Mouse (Mus musculus): ENCODE measurements at regions not wholly inside any gene's neighbourhood (a gene's known extent, or its start where the extent isn't known, plus 50 kb on each side); places are given as distances from the start of the nearest gene placed in this dataset.

DNA sequence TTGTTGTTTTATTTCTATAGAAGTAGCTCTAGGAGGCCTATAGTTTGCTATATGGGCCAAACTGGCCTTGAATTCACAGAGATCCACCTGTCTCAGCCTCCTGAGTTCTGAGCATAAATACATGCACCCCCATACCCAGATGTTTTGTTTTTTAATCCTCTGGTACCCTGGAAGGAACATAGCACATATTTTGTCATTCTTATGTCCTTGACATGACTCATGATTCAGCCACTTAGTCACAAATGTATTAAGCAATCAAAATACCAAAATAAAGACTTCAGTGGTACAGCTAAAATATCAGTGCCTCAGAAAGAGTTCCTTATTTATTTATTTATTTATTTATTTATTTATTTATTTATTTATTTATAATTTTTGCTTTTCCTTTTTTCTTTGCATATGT is 1428.3 kb downstream of the Gsdmc2 start:
- DNase-seq (ENCODE audit: low spot score): no peak

DNA sequence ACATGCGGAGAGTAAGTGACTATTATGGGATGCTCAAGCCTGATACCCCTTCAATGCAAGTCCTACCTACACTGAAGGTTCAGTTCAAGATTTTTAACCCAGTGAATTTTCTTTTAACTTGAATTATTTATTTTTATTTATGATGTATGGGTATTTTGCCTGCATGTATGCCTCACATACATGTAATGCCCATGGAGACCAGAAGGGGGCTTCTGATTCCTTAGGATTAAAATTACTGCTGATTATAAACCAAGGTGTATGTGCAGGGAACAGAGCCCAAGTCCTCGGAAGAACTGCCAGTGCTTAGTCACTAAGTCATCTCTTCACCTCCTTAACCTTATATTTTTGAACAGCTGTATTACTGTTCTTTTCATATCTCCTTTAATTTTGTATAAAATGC is 1431.3 kb downstream of the Gsdmc2 start:
- DNase-seq (ENCODE audit: low spot score): no peak

DNA sequence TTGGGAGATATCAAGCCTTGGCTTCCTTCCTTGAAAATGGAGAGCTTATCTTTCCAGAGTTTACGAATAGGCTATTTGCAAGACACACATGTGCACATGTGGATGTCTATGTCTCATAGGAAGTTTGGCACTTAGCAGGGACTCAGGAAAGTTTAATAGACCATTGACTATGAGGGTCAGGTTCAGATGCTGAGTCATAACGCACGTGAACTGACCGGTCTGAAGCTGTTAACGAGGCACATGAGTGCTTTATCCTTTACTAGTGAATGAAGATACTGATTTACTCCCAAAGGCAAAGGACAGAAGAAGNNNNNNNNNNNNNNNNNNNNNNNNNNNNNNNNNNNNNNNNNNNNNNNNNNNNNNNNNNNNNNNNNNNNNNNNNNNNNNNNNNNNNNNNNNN is 1442.8 kb downstream of the Gsdmc2 start:
- DNase-seq (ENCODE audit: low spot score): no peak

DNA sequence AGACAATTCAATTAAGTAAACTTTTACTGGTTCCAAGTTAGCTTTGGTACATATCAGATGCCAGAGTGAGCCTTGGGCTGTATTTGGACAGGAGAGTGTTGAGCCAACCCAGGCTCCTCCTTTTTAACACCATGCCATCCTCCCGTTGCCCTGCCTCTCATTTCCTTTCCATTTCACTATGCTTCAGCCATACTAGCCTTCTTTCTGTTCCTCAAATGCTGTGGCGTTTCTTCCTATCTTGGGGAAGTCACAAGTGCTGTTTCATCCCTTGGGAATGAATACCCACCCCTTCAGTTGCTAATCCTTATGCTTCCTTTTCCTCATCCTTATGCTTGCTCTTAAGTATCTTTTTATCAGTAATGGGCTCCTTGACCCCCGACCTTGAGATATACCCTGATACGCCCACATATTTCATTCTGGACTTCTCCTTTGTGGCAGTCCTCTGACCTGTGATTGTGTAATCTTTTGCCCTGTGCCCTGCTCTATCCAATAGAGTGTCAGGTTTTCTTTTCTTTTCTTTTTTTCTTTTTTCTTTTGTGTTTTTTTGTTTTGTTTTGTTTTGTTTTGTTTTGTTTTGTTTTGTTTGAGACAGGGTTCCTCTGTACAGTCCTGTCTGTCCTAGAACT is 1443.9 kb downstream of the Gsdmc2 start:
- DNase-seq (ENCODE audit: low spot score): no peak

DNA sequence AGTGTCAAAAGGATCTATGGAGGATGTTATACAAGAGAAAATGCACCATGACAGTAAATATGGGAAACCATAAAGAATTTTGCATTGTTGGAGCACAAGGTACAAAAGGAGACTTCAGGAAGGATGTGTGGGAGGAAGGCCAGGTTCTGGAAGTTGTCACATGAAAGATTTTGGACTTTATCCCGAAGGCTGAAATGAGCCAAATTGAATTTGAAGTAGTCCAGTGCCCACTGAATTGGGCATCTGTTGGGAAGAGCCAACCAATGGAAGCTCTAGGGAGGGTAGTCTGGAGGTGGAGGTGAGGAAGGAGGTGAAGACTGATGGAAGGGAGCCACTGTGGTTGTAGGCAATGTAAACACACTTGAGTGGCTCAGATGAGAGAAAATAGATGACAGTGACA is 1445.6 kb downstream of the Gsdmc2 start:
- DNase-seq (ENCODE audit: low spot score): no peak

DNA sequence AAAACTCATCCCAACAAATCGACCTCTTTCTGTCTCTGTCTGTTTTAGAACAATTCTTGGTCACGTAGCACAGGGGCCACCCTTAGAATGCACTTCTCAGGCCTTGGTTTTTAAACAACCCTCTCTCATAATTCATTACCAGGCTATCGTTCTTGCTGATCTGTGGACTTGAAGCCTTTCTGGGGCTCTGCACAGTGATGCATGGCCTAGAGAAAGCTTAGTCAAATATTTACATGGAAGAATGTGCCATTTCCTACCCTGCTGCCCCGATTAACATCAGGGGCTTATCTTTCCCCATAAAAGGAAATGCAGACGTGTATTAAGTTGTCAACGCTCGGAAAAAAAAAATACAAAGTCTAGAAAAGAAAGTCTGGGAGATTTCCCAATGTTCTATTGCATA is 1448.0 kb downstream of the Gsdmc2 start:
- DNase-seq (ENCODE audit: low spot score): no peak

DNA sequence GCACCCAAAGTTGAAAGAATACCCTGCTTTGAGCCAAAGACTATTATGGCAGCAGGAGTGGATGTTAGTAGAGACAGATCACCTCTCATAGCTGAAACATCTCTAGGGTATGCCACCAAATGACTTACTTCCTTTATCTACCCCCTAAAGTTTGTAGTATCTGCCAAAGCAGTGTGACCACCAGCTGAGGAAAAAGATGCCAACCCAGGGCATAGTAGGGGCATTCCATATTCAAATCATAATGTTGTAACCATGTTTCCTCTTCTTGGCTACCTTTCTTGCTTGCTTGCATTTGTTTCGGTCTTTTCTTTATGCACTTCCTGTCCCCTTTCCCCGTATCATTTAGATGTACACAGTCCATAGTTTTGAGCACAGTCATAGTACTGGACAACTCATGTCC is 1449.6 kb downstream of the Gsdmc2 start:
- DNase-seq (ENCODE audit: low spot score): no peak

DNA sequence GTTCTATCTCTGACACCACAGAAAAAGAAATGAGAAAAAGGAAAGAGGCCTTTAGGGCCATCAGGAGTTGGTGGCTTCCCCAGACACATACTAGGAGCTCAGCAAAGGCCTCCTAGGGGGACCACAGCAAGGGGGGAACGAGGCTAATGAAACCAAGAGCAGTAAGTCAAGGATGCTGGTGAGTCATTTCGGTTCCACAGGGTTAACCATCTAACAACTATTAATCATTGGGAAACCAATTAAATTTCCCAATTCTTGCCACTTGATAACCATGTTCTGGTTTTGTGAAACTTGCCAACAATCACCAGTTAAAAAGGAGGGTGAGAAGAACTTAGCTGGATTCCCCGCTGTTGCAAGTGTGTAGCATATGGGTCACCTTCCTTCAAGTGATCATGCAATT is 1451.6 kb downstream of the Gsdmc2 start:
- no peak for DNase-seq (ENCODE audit: low spot score)

DNA sequence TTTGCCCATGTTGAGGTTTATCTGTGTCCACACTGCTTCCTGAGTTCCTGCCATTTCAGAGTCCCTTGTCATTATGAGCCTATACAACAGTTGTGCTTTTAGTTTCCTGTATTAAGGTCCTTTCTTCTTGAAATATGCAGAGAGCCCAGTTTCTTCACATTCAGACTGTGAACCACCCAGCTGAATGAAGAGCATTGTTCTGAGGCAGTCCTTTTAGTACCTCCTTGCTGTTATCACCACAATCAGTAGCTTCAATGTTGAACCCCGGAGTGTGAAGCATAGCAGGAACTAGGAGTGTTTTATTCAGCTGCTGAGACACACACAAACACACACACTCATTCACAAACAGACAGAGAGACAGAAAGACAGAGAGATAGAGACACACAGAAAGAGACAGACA is 1452.1 kb downstream of the Gsdmc2 start:
- no peak for DNase-seq (ENCODE audit: low spot score)

DNA sequence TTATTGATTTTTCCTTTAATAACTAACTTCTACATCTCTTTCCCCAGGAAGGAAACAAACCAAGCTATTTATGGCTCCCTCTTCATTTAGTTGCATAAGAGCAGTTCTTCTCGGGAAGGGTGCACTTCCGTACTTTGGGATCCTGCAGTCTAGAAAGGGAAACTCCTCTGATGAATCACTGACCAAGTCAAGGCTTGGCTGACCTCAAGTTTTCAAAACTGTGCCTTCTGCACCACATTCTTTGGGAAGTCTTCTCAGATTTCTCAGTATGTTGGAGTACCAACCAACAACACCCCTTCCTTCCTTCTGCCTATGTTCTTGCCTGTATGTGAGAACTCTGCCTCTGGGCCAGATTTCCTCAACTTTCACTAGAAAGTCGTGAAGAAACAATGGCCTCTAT is 1452.6 kb downstream of the Gsdmc2 start:
- no peak for DNase-seq (ENCODE audit: low spot score)

DNA sequence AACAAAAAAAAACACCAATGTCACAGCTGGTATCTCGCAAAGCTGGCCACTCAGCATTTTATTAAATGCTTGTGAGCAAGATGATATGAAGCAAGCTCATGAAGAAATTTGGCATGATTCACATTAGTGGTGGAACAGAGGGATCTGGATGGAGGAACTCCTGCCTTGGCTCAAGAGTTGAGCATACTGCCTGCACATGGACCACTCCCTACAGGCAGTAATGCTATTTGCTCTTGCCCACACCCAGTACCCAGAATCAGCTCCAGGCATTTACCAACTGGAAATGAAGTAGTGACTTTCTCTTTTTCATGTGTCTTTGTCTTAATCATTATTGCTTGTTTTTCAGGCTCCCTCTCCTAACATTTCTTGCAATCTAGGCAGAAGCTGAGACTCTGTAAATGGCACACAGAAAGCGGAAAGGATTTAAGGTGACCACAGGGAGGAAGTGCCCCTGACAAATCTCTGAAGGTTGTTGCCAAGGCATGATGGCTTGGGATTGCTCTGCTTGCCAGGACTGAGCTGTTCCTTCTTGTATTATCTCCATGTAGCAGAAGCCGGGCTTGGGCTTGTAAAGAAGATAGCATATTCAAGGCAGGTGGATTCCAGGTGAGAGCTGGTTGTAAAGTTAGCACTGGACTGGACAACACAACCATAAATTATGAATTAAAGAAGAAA is 1455.4 kb downstream of the Gsdmc2 start:
- DNase-seq (ENCODE audit: low spot score): no peak

DNA sequence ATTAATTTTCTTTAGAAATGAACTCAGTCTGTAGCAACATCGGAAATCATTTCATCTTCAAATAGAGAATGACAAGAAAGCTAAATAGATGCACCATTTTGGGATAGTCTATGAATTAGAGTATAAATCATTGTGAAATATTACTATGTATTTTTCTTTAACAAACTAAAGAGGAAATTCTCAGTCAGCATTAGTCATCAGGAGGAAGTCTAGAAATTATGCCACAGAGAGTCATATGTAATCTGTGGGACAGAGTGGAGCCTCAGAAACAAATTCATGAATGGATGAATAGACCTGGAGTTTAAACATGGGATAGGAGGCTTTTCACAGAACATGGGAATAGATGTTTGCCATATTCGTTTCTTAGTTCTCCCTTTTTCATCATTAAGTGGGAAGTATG is 1459.4 kb upstream of the A1bg start:
- no peak for DNase-seq (ENCODE audit: low spot score)

DNA sequence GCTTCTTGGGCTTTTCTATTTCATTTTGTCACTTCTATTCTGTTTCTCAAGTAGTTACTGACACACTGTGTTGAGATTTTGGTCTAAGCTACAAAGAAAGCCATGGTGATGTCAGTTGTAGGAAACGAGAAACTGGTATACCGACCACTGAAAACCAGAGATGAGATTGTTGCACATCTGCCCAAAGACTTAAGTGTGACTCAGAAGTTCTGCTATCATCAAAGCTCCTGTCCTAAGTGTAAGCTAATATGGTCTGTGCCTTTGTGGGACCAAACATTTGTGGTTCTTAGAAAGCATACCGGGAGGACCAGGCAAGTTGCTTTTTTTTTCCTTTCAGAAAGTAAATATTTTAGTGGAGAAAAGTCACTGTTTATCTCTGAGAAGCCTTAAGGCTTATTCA is 1451.8 kb upstream of the A1bg start:
- DNase-seq (ENCODE audit: low spot score): no peak

DNA sequence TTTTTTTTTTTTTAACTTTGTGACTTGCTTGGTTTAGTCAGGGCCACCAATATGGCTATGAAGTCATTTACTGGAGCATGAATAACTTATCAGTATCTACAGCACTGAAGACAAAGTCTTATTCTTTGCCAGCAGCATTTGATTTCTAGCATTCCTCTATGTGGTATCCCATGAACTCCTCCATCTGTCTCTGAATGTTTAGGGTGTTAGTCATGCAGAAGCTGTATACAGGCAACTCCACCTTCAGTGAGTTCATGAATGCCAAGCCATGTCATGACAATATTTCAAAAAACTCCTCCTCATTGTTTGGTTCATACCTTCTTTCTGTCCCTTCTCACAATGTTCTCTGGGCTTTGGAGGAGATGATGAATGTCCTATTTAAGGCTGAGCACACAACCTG is 1438.4 kb upstream of the A1bg start:
- DNase-seq (ENCODE audit: low spot score): no peak

DNA sequence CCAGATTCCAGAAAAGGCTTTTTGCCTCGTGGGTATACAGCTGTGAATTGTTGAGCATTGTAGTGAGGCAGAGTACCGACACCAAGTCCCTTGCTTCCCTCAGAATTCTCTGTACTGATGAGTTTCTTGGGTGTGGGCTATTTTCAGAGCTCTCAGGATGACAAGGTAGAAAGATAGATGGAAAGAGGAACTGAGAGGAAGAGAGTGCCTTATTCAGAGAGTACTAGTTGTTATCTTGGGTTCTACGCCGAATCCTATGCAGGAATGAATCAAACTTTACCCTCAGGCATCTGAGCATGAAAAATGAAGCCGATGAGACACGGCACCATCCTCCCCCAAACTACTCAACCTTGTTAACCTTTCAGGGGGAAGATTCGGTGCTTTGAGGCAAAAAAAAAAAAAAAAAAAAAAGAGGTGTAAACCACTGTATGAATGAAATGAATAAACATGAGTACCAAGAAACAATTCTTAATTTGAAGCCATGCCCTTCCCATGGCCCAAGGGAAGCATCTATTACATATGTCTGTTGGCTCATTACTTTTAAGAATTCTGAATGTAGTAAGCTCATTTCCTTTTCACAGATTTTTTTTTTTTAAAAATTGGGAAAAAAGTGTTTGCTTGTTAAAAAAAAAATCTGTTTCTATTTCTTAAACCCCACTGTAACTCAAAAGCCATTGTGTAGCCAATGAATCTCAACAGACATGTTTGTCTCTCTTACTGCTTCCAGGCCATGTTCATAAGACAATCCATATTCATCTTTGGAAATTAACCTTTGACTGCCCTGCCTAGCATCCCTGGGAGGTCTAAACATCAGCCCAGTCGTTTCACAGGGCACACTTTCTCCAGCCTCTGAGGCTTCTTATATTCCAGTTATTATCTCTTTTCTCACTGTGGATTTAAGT is 1435.8 kb upstream of the A1bg start:
- DNase-seq (ENCODE audit: low spot score): no peak

DNA sequence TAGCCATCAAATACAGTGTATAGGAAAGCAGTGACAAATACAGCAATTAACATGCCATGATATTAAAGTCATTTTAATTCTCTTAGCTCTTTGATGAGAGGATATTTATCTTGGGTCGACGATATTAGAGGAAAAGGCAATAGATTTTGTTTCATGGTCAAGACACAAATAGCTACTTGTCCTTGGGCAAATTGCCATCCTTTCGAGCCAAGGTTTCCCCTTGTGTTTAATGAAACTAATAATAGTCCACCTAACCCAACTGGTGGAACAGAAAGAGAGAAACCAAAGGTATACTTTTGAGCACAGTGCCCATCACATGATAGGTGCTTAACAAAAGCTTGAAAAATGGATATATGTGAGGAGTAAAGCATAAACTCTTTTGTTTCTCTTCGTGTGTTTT is 1431.0 kb upstream of the A1bg start:
- no peak for DNase-seq (ENCODE audit: low spot score)

DNA sequence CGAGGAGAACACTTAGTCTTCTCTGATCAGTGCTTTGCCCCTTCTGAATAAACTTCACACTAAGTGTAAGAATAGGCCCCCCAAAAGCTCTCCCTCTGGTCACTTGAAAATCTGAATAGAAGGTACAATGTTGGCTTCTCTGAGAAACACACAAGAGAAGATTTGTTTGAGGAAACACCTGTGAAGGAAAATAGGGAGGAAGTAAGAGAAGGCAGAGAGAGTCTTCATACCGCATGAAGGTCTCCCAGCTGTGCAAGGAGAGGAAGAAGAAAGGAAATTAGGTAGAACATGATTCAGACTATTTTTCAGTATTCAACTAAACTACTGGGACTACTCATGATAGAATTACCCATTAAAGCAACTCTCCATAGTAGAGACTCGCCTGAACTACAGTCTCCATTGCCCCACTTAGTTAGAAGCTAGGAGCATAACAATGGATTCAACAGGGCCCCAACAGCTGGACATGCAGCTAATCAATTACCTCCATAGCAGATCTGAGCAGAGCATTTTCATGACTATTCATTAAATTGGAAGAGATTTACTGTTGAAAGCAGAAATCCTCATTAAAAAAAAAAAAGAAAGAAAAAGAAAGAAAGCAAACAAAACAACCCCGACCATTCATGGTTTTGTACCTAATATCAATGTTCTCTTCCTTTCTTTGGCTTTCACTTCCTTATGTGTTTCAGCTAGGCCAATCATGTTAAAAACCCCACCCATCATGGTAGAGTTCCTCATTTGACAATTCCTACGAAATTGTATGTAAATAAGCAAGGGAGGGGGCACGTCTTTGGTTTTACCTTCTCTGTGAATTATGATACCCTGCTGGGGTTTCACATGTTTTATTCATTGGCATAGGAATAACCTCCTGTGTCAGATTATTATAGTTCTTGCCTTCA is 1428.3 kb upstream of the A1bg start:
- no peak for DNase-seq (ENCODE audit: low spot score)

DNA sequence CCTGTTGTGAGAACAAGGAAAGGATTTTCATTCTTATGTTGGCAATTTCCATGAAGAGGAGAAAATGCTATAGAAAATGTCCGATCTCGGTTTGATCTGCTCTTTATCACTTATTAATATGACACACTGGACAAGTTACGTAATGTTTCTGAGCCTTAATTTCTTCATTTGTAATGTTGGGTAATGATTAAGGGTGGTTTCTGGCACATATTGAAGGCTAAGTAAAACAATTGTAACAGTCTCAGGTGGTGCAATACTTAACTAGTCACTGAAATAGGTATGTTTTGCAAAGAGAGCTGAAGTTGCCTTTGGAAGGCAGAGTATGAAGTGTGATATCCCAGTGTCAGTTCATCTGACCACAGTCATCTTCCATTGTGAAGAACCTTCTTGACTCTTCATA is 1427.2 kb upstream of the A1bg start:
- DNase-seq (ENCODE audit: low spot score): no peak

DNA sequence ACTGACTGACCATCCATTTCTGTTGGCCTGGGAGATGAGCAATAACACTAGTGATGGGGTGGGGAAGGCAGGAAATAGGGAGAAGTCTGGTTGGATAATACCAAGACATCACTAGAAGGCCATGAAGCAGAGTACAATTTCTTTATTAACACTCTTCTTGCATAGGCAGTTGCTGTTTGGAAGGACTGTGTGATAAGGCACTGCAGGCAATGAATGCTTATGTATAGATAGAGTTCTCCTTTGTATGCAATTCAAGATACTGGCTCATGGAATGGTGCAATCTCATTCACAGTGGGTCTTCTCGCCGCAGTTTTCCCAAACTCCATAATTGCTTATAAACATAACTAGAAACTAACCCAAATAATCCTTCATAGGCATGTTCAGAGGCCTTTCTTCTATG is 1426.1 kb upstream of the A1bg start:
- no peak for DNase-seq (ENCODE audit: low spot score)

DNA sequence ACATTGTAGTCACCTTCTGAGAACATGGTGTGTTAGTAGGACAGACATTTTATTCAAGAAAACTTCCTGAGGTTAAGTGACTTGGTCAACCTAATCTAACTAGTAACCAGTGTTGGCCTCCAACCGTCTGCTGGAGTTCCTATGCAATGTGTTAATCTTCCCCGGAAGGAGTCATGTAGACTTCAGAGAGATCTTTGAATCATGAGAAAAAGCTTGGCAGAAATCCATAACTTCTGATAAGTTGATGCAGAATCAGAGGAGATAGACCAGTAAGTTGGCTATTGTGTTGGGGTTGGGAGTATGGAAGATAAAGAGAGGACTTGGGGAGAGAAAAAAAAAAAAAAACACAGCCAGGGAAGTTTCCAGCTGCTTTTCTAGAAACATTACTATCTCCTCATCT is 1424.9 kb upstream of the A1bg start:
- DNase-seq (ENCODE audit: low spot score): no peak

DNA sequence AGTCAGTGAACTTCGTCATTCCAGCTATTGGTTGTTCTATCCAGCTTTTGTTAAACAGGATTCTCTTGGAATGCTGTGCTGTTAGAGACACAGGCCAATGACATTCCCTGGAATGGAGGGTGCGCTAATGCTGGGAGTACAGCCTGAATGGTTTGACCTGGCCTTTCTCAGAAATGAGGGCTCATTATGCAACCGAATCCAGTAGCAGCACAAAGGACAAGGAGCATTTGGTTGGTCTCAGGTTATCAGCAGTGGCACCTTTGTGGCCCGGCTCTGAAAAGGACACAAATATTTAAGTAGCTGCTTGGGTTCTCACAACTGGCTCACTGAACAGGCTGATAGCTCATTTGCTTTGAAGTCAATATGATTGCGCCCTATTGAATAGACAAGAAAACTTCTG is 1423.1 kb upstream of the A1bg start:
- no peak for DNase-seq (ENCODE audit: low spot score)
